Mouse (Mus musculus) CH12.LX (cell line): ENCODE measurements around the gene Kdm4c. TPM values are rescaled to one million over a fixed set of nuclear protein-coding genes. Genes with fewer than 3 reads are reported as not detected.

Source experiments
- DNase-seq: peaks from one replicate; pipeline ENCODE4 v3.0.0-alpha.2; 2013; ENCODE audit errors: extremely low read depth
- H3K27ac ChIP-seq: 2 replicates; pipeline ENCODE4 v1.5.1; 2012; ENCODE audit warnings: low read depth, mild to moderate bottlenecking, control low read depth, moderate library complexity; ENCODE audit not compliant: insufficient read depth
- H3K27me3 ChIP-seq: replicated peaks from 2 replicates; pipeline ENCODE3; 2012; ENCODE audit warnings: inconsistent platforms
- H3K36me3 ChIP-seq, 2 experiments: replicated peaks in 1 of 2; 2 replicates each; pipeline versions ENCODE3 to v1.6.1; 2012; ENCODE audit warnings: inconsistent platforms in 1 of 2, low read length in 1 of 2, mild to moderate bottlenecking in 1 of 2, mixed read lengths in 1 of 2, moderate library complexity in 1 of 2; ENCODE audit not compliant: control insufficient read depth in 1 of 2, insufficient read depth in 1 of 2
- H3K4me1 ChIP-seq, 2 experiments: 2 replicates each; pipeline ENCODE4 v1.6.1; 2012; ENCODE audit warnings: inconsistent platforms in 1 of 2, moderate library complexity in 1 of 2; ENCODE audit not compliant: insufficient read depth in 2 of 2, control insufficient read depth in 1 of 2
- H3K4me2 ChIP-seq: 2 replicates; pipeline ENCODE4 v1.6.1; 2012; ENCODE audit warnings: low read depth, mild to moderate bottlenecking, control low read depth; ENCODE audit not compliant: poor library complexity, insufficient read depth, severe bottlenecking
- H3K4me3 ChIP-seq, 3 experiments: fragments of 150-350 bp in 1 of 3; sonication (generic) in 1 of 3; replicated peaks in 1 of 3; 2 replicates each; pipeline versions ENCODE3 to v1.5.1; 2011 to 2012; ENCODE audit warnings: low read depth in 2 of 3, low read length in 2 of 3, mild to moderate bottlenecking in 2 of 3, moderate library complexity in 2 of 3, control low read depth in 1 of 3, improper control_type of control experiment in 1 of 3, inconsistent platforms in 1 of 3, mixed read lengths in 1 of 3; ENCODE audit not compliant: poor library complexity in 1 of 3
- H3K79me2 ChIP-seq: replicated peaks from 2 replicates; pipeline ENCODE4 v1.6.1; 2012; ENCODE audit warnings: mild to moderate bottlenecking, moderate library complexity; ENCODE audit not compliant: control insufficient read depth, poor library complexity, insufficient read depth, severe bottlenecking; ENCODE audit errors: extremely low read depth
- H3K9ac ChIP-seq: 2 replicates; pipeline ENCODE4 v1.6.1; 2012; ENCODE audit warnings: low read depth, mild to moderate bottlenecking, control low read depth, moderate library complexity; ENCODE audit not compliant: insufficient read depth
- H3K9me3 ChIP-seq: replicated peaks from 2 replicates; pipeline ENCODE3; 2012; ENCODE audit warnings: low read length, inconsistent platforms, mixed read lengths
- BHLHE40 ChIP-seq: IDR thresholded peaks from 2 replicates; pipeline ENCODE4 v1.6.1; 2011; ENCODE audit warnings: mild to moderate bottlenecking, low read depth, low read length, improper control_type of control experiment
- CHD1 ChIP-seq: IDR thresholded peaks from 2 replicates; pipeline ENCODE4 v1.6.1; 2012; ENCODE audit warnings: low read depth, low read length, improper control_type of control experiment, inconsistent platforms
- CTCF ChIP-seq, 2 experiments: IDR thresholded peaks in 1 of 2; conservative IDR thresholded peaks in 1 of 2; 2 replicates each; pipeline ENCODE4 v1.5.1; 2011 to 2012; ENCODE audit warnings: low read depth in 2 of 2, low read length in 2 of 2, improper control_type of control experiment in 1 of 2, inconsistent platforms in 1 of 2, mild to moderate bottlenecking in 1 of 2, moderate library complexity in 1 of 2
- ELF1 ChIP-seq: IDR thresholded peaks from 2 replicates; pipeline ENCODE4 v1.6.1; 2014; ENCODE audit warnings: low read depth, mild to moderate bottlenecking, inconsistent platforms, low read length, improper control_type of control experiment
- ETS1 ChIP-seq: conservative IDR thresholded peaks from 2 replicates; pipeline ENCODE4 v1.6.1; 2012; ENCODE audit warnings: low read depth, mild to moderate bottlenecking, inconsistent platforms, low read length, improper control_type of control experiment, moderate library complexity
- GABPA ChIP-seq: IDR thresholded peaks from 2 replicates; pipeline ENCODE4 v1.6.1; 2012; ENCODE audit warnings: low read depth, low read length, improper control_type of control experiment, inconsistent platforms; ENCODE audit not compliant: insufficient replicate concordance
- IRF4 ChIP-seq: IDR thresholded peaks from 2 replicates; pipeline ENCODE4 v1.6.1; 2014; ENCODE audit warnings: low read depth, mild to moderate bottlenecking, inconsistent platforms, low read length, improper control_type of control experiment
- JUND ChIP-seq: conservative IDR thresholded peaks from 2 replicates; pipeline ENCODE4 v1.6.1; 2011; ENCODE audit warnings: low read depth, low read length, improper control_type of control experiment
- KAT2A ChIP-seq: IDR thresholded peaks from 2 replicates; pipeline ENCODE4 v1.6.1; 2012; ENCODE audit warnings: low read length, improper control_type of control experiment, inconsistent platforms; ENCODE audit not compliant: insufficient replicate concordance
- MAZ ChIP-seq: IDR thresholded peaks from 2 replicates; pipeline ENCODE4 v1.6.1; 2012; ENCODE audit warnings: low read depth, mild to moderate bottlenecking, inconsistent platforms, low read length, improper control_type of control experiment, moderate library complexity
- MYC ChIP-seq: IDR thresholded peaks from 2 replicates; pipeline ENCODE4 v1.6.1; 2011; ENCODE audit warnings: low read depth, mild to moderate bottlenecking, improper control_type of control experiment, low read length
- NELFE ChIP-seq: IDR thresholded peaks from 2 replicates; pipeline ENCODE4 v1.6.1; 2011; ENCODE audit warnings: low read depth, low read length, improper control_type of control experiment
- POLR2A ChIP-seq: IDR thresholded peaks from 2 replicates; pipeline ENCODE4 v1.6.1; 2011; ENCODE audit warnings: low read depth, mild to moderate bottlenecking, improper control_type of control experiment, low read length
- RAD21 ChIP-seq: IDR thresholded peaks from 2 replicates; pipeline ENCODE4 v1.6.1; 2011; ENCODE audit warnings: low read depth, mild to moderate bottlenecking, low read length, improper control_type of control experiment, moderate library complexity
- SIN3A ChIP-seq: IDR thresholded peaks from 2 replicates; pipeline ENCODE4 v1.6.1; 2012; ENCODE audit warnings: low read length, improper control_type of control experiment, inconsistent platforms
- SMC3 ChIP-seq: IDR thresholded peaks from 2 replicates; pipeline ENCODE4 v1.6.1; 2011; ENCODE audit warnings: low read depth, low read length, improper control_type of control experiment
- TBP ChIP-seq: conservative IDR thresholded peaks from 2 replicates; pipeline ENCODE4 v1.6.1; 2011; ENCODE audit warnings: low read depth, low read length, improper control_type of control experiment
- TCF12 ChIP-seq: IDR thresholded peaks from 2 replicates; pipeline ENCODE4 v1.6.1; 2014; ENCODE audit warnings: low read depth, mild to moderate bottlenecking, inconsistent platforms, low read length, improper control_type of control experiment
- UBTF ChIP-seq: IDR thresholded peaks from 2 replicates; pipeline ENCODE4 v1.6.1; 2012; ENCODE audit warnings: low read depth, mild to moderate bottlenecking, inconsistent platforms, low read length, improper control_type of control experiment, moderate library complexity
- USF1 ChIP-seq: IDR thresholded peaks from 2 replicates; pipeline ENCODE4 v1.6.1; 2014; ENCODE audit warnings: low read depth, mild to moderate bottlenecking, inconsistent platforms, low read length, improper control_type of control experiment
- USF2 ChIP-seq: conservative IDR thresholded peaks from 2 replicates; pipeline ENCODE4 v1.6.1; 2011; ENCODE audit warnings: low read depth, low read length, improper control_type of control experiment
- ZC3H11A ChIP-seq: IDR thresholded peaks from 2 replicates; pipeline ENCODE4 v1.6.1; 2012; ENCODE audit warnings: low read depth, mild to moderate bottlenecking, inconsistent platforms, low read length, improper control_type of control experiment
- ZKSCAN1 ChIP-seq: IDR thresholded peaks from 2 replicates; pipeline ENCODE4 v1.6.1; 2012; ENCODE audit warnings: low read depth, inconsistent platforms, low read length, improper control_type of control experiment, borderline replicate concordance
- ZNF384 ChIP-seq: IDR thresholded peaks from 2 replicates; pipeline ENCODE4 v1.6.1; 2012; ENCODE audit warnings: low read depth, low read length, improper control_type of control experiment, inconsistent platforms
- dilution Hi-C: fragments of 300-500 bp; cut with MboI; formaldehyde crosslinking; loops from 2 replicates; pipeline ENCODE4 v1.14.3; 2020; ENCODE audit warnings: low sequenced_read_pairs; ENCODE audit not compliant: extremely low pct_unique_long_range_greater_than_20kb, extremely low pct_ligation_motif_present
- in situ Hi-C: fragments of 300-500 bp; cut with MboI; formaldehyde crosslinking; loops from 3 replicates; pipeline ENCODE4 v1.14.3; 2019; ENCODE audit warnings: low sequenced_read_pairs, low pct_ligation_motif_present, low pct_unique_long_range_greater_than_20kb, mixed read lengths
- polyA plus RNA-seq: library from polyadenylated mRNA; unstranded; fragments of >175 nt; gene quantifications from 2 replicates; pipeline ENCODE4 v1.2.1, GENCODE M21; 2012; ENCODE audit warnings: low read depth; ENCODE audit not compliant: insufficient read length
- total RNA-seq, 2 experiments: library from RNA; depleted of rRNA; stranded (reverse); fragments of 300-350 nt in 1 of 2; fragments of >200 nt in 1 of 2; gene quantifications; 2 replicates each; pipeline ENCODE4 v1.2.3; 2012 to 2014

Gene Kdm4c
- total and polyA plus RNA-seq, 3 experiments: 8.1 to 14.4 (median 12.2) TPM

- Histone ChIP-seq H3K79me2 (no peaks in the 10 kb centered on the region), H3K27me3 (no peaks in the 10 kb centered on the region), H3K4me3 (no peak overlapping the region), H3K4me1 (peaks cover 0 to 3% of the 10 kb centered on the region in 2 experiments; a peak in 1 of 4 replicates), H3K9me3 (no peaks in the 10 kb centered on the region), H3K27ac (no peak overlapping the region), H3K36me3 (no peaks in the 10 kb centered on the region), H3K9ac (no peak overlapping the region), H3K4me2 (no peak overlapping the region)
- peak; percentile 45 for DNase-seq
- in situ Hi-C loops (no loop called here), dilution Hi-C loops (no loop called here)
- TF ChIP-seq UBTF: no peak
- no peak for TF ChIP-seq JUND
- TF ChIP-seq GABPA: no peak
- TF ChIP-seq NELFE: no peak
- TF ChIP-seq MYC: no peak
- no peak for TF ChIP-seq ZC3H11A
- no peak for TF ChIP-seq POLR2A
- TF ChIP-seq RAD21: peak; percentile 37
- peak; percentile 35 for TF ChIP-seq SMC3
- TF ChIP-seq KAT2A: no peak
- TF ChIP-seq USF1: no peak
- TF ChIP-seq USF2: no peak
- TF ChIP-seq SIN3A: no peak
- TF ChIP-seq ETS1: no peak
- TF ChIP-seq IRF4: no peak
- TF ChIP-seq CHD1: no peak
- TF ChIP-seq BHLHE40: no peak
- no peak for TF ChIP-seq TCF12
- TF ChIP-seq MAZ: no peak
- TF ChIP-seq CTCF (conservative IDR thresholded peaks at IDR 0.05 in 1 of 2, IDR thresholded peaks at IDR 0.05 in 1 of 2; ENCODE audit: low read depth in 2 of 2, low read length in 2 of 2): peak; percentile 57 to 62
- no peak for TF ChIP-seq ELF1
- TF ChIP-seq TBP: no peak
- peak; percentile 88 for TF ChIP-seq ZNF384
- no peak for TF ChIP-seq ZKSCAN1
Measured at GRCm38 (mm10) chr4:74222360-74222759, 19.9 kb upstream of the Kdm4c start.

DNA sequence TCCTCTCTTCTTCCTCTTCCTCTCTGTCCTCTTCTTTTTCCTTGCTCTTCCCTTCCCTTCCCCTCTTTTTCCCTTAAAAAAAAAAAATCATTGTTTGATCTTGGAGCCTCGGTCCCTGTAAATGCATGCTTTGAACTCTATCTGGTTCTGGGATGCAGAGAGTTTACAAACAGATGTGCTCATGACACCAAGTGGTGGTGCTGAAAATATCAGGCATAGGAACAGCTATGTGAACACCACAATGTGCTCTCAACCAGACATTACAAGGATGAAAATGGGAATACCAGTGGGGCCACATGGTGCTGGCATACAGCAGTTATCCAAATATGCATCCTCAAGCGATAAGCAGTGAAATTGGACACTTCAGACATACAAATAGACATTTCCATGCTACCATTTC is 18.1 kb upstream of the Kdm4c start:
- Histone ChIP-seq H3K36me3 (no peaks in the 10 kb centered on the region), H3K27ac (no peak overlapping the region), H3K27me3 (no peaks in the 10 kb centered on the region), H3K4me1 (peaks cover 0 to 3% of the 10 kb centered on the region in 2 experiments; a peak in 1 of 4 replicates), H3K4me2 (no peak overlapping the region), H3K9me3 (no peaks in the 10 kb centered on the region), H3K9ac (no peak overlapping the region), H3K4me3 (no peak overlapping the region), H3K79me2 (no peaks in the 10 kb centered on the region)
- TF ChIP-seq RAD21: peak; percentile 7
- no peak for TF ChIP-seq USF2
- in situ Hi-C loops (no loop called here), dilution Hi-C loops (no loop called here)
- no peak for DNase-seq
